Mouse (Mus musculus): ENCODE measurements at regions not wholly inside any gene's neighbourhood (a gene's known extent, or its start where the extent isn't known, plus 50 kb on each side); places are given as distances from the start of the nearest gene placed in this dataset.

DNA sequence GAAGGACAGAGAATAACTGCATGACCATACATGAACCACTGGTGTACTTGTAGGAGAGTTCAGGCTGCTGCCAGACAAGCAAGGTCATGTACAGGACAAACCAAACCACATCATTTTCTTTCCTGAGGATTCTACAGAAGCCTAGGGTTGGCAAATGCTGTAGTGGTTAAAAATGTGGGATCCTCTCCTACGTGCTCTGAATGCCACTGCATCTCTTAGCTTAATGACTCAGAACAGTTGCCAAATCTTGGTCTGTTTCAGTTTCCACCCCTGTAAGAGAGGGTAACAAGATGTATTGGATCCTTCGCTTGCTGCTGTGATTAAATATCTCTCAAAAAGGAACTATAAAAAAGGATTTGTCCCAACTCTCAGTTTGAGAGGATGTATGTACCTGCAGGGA, 938.1 kb downstream of the 4930444P10Rik start:
- no peak for DNase-seq (ENCODE audit: low spot score)
- 90% methylated on average over 2 of the region's 2 CpGs for WGBS
- Histone ChIP-seq H3K4me1 (no peaks in the 10 kb centered on the region), H3K36me3 (replicated peaks) (no peaks in the 10 kb centered on the region), H3K9me3 (no peaks in the 10 kb centered on the region), H3K4me3 (no peak overlapping the region), H3K27ac (replicated peaks) (no peak overlapping the region), H3K27me3 (replicated peaks; ENCODE audit: low read depth, poor library complexity, severe bottlenecking) (no peaks in the 10 kb centered on the region)

- no peak for DNase-seq (ENCODE audit: low spot score)
- H3K27me3 ChIP-seq (replicated peaks; ENCODE audit: low read depth, poor library complexity, severe bottlenecking): no peaks in the 10 kb centered on the region
- H3K36me3 ChIP-seq (replicated peaks): no peaks in the 10 kb centered on the region
- no peaks in the 10 kb centered on the region for H3K4me1 ChIP-seq
- no peak overlapping the region for H3K4me3 ChIP-seq
- WGBS: 94% methylated on average over 2 of the region's 2 CpGs
- H3K27ac ChIP-seq (replicated peaks): no peak overlapping the region
- H3K9me3 ChIP-seq: no peaks in the 10 kb centered on the region
These were observed 939.2 kb downstream of the 4930444P10Rik start for GRCm38 (mm10) chr1:15153952-15154351.

GRCm38 (mm10) chr1:15143922-15144591, 949.1 kb downstream of the 4930444P10Rik start:
- DNase-seq (ENCODE audit: low spot score): no peak
- H3K36me3 ChIP-seq (replicated peaks): no peaks in the 10 kb centered on the region
- no peak overlapping the region for H3K27ac ChIP-seq (replicated peaks)
- no peaks in the 10 kb centered on the region for H3K27me3 ChIP-seq (replicated peaks; ENCODE audit: low read depth, poor library complexity, severe bottlenecking)
- WGBS: 87% methylated on average over 1 of the region's 1 CpGs
- H3K9me3 ChIP-seq: no peaks in the 10 kb centered on the region
- no peaks in the 10 kb centered on the region for H3K4me1 ChIP-seq
- H3K4me3 ChIP-seq: no peak overlapping the region

- H3K36me3 ChIP-seq (replicated peaks): no peaks in the 10 kb centered on the region
- H3K27me3 ChIP-seq (replicated peaks; ENCODE audit: low read depth, poor library complexity, severe bottlenecking): no peaks in the 10 kb centered on the region
- no peak for DNase-seq (ENCODE audit: low spot score)
- H3K4me3 ChIP-seq: no peak overlapping the region
- WGBS: 84% methylated on average over 3 of the region's 3 CpGs
- no peaks in the 10 kb centered on the region for H3K4me1 ChIP-seq
- no peak overlapping the region for H3K27ac ChIP-seq (replicated peaks)
- no peaks in the 10 kb centered on the region for H3K9me3 ChIP-seq
These were observed 974.7 kb downstream of the 4930444P10Rik start for GRCm38 (mm10) chr1:15118462-15118861.

GRCm38 (mm10) chr1:15111420-15111819, 981.7 kb downstream of the 4930444P10Rik start:
- Histone ChIP-seq H3K27ac (replicated peaks) (no peak overlapping the region), H3K27me3 (replicated peaks; ENCODE audit: low read depth, poor library complexity, severe bottlenecking) (no peaks in the 10 kb centered on the region), H3K9me3 (no peaks in the 10 kb centered on the region), H3K4me3 (no peak overlapping the region), H3K4me1 (no peaks in the 10 kb centered on the region), H3K36me3 (replicated peaks) (no peaks in the 10 kb centered on the region)
- 88% methylated on average over 2 of the region's 2 CpGs for WGBS
- no peak for DNase-seq (ENCODE audit: low spot score)

DNA sequence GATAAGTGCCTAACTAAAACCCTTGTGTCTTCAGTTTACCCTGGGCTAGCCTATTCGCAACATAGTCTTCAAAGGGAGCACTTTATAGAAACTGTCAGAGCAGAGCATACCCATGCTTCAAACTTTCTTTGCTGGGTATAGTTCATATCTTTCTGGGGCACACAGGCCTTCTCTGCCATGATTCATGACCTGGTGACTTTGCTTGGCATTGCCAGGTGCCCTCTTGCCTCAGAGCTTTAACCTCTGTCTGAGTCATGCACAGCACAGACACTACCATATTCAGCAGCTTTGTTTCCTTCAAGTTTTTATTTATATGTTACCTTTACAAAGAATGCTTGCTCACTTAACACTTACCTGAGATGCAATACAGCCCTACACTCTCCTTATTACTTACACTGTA, 1022.8 kb downstream of the 4930444P10Rik start:
- H3K36me3 ChIP-seq (replicated peaks): no peaks in the 10 kb centered on the region
- no peak overlapping the region for H3K27ac ChIP-seq (replicated peaks)
- 94% methylated on average over 1 of the region's 1 CpGs for WGBS
- H3K4me3 ChIP-seq: no peak overlapping the region
- DNase-seq (ENCODE audit: low spot score): no peak
- H3K9me3 ChIP-seq: no peaks in the 10 kb centered on the region; the same call in 1 of the 2 replicates
- H3K27me3 ChIP-seq (replicated peaks; ENCODE audit: low read depth, poor library complexity, severe bottlenecking): no peaks in the 10 kb centered on the region
- no peaks in the 10 kb centered on the region for H3K4me1 ChIP-seq

DNA sequence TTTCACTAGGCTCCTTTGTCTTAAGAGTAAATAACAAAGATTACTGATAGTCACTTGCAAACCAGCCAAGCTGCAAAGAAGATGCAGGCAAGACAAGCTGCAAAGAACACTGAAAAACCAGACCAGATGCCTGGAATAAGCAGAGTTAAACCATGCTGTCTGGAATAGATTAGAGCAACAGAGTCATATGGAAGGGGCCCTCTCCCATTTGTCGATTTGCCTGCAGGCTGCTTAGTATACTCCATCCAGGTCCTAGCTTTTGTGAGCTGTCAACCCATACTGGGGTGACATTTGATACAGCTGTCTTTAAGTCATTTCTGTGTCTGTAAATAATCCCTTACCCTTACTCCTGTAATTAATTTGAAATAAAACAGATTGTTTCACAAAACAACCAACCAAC, 1059.1 kb downstream of the 4930444P10Rik start:
- 37% methylated on average over 1 of the region's 1 CpGs for WGBS
- DNase-seq (ENCODE audit: low spot score): peak; percentile 47
- H3K27ac ChIP-seq (replicated peaks): peak overlapping the region; percentile 51; the same call in 1 of the 2 replicates

DNA sequence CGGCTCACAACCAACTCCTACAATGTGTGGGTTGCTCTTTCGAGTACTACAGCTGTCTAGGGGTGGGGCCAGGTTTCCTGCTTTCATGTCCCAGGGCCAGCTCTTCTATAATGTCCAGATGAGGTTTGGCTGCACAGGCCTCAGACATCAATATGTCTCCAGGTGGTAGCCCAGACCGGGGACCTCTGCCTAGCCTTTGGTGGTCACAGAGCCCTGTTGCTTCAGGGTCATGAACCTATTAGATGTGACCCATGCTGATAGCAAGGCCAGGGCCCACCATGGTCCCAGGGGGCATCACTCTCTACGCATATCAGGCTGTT, 1074.7 kb downstream of the 4930444P10Rik start:
- Histone ChIP-seq H3K27ac (replicated peaks) (no peak overlapping the region), H3K36me3 (replicated peaks) (no peaks in the 10 kb centered on the region), H3K4me1 (no peaks in the 10 kb centered on the region), H3K27me3 (replicated peaks; ENCODE audit: low read depth, poor library complexity, severe bottlenecking) (no peaks in the 10 kb centered on the region), H3K4me3 (no peak overlapping the region), H3K9me3 (no peaks in the 10 kb centered on the region)
- no peak for DNase-seq (ENCODE audit: low spot score)
- WGBS: 84% methylated on average over 4 of the region's 4 CpGs

More for the DNA sequence above, 1059.1 kb downstream of the 4930444P10Rik start:
- H3K4me3 ChIP-seq: no peak overlapping the region
- no peaks in the 10 kb centered on the region for H3K9me3 ChIP-seq
- no peaks in the 10 kb centered on the region for H3K36me3 ChIP-seq (replicated peaks)
- H3K27me3 ChIP-seq (replicated peaks; ENCODE audit: low read depth, poor library complexity, severe bottlenecking): no peaks in the 10 kb centered on the region
- peaks cover 5% of the 10 kb centered on the region; the same call in 1 of the 2 replicates for H3K4me1 ChIP-seq

- Histone ChIP-seq H3K27ac (replicated peaks) (no peak overlapping the region), H3K4me3 (no peak overlapping the region), H3K27me3 (replicated peaks; ENCODE audit: low read depth, poor library complexity, severe bottlenecking) (no peaks in the 10 kb centered on the region), H3K4me1 (no peaks in the 10 kb centered on the region), H3K36me3 (replicated peaks) (no peaks in the 10 kb centered on the region), H3K9me3 (no peaks in the 10 kb centered on the region)
- 66% methylated on average over 9 of the region's 9 CpGs for WGBS
- DNase-seq (ENCODE audit: low spot score): no peak
These were observed 1075.3 kb downstream of the 4930444P10Rik start for GRCm38 (mm10) chr1:15017689-15018459.

- H3K9me3 ChIP-seq: no peaks in the 10 kb centered on the region
- 8% methylated on average over 3 of the region's 3 CpGs for WGBS
- no peaks in the 10 kb centered on the region for H3K4me1 ChIP-seq
- H3K4me3 ChIP-seq: no peak overlapping the region
- no peak overlapping the region for H3K27ac ChIP-seq (replicated peaks)
- no peaks in the 10 kb centered on the region for H3K36me3 ChIP-seq (replicated peaks)
- DNase-seq (ENCODE audit: low spot score): no peak
- no peaks in the 10 kb centered on the region for H3K27me3 ChIP-seq (replicated peaks; ENCODE audit: low read depth, poor library complexity, severe bottlenecking)
These were observed 1085.3 kb downstream of the 4930444P10Rik start for GRCm38 (mm10) chr1:15007663-15008344.

DNA sequence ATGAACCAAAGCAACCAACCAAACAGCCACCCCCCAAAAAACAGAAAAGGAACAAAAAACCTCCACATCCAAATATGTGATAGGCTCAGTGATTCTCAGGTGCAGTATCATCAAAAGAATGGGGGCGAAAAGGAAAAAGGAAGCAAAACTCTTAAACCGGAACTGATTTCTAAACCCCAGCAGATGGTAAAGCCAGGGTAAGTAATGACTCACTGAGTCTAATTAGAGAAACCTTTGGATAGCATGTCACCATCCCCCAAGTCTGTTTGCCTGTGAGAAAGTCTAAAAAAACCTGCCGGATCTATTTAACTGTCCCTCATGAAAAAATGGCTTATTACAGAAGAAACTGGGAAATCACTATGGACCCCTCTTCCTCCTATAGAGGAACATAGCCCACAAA, 1097.8 kb downstream of the 4930444P10Rik start:
- H3K9me3 ChIP-seq: no peaks in the 10 kb centered on the region
- WGBS: 90% methylated on average over 3 of the region's 3 CpGs
- no peaks in the 10 kb centered on the region for H3K36me3 ChIP-seq (replicated peaks)
- H3K27me3 ChIP-seq (replicated peaks; ENCODE audit: low read depth, poor library complexity, severe bottlenecking): no peaks in the 10 kb centered on the region
- H3K4me1 ChIP-seq: no peaks in the 10 kb centered on the region
- no peak overlapping the region for H3K27ac ChIP-seq (replicated peaks)
- DNase-seq (ENCODE audit: low spot score): no peak
- no peak overlapping the region for H3K4me3 ChIP-seq

- H3K27ac ChIP-seq (replicated peaks): no peak overlapping the region
- H3K4me1 ChIP-seq: no peaks in the 10 kb centered on the region
- WGBS: 56% methylated on average over 6 of the region's 6 CpGs
- no peaks in the 10 kb centered on the region for H3K9me3 ChIP-seq
- no peaks in the 10 kb centered on the region for H3K36me3 ChIP-seq (replicated peaks)
- H3K27me3 ChIP-seq (replicated peaks; ENCODE audit: low read depth, poor library complexity, severe bottlenecking): no peaks in the 10 kb centered on the region
- DNase-seq (ENCODE audit: low spot score): peak; percentile 16
- H3K4me3 ChIP-seq: no peak overlapping the region
These were observed 1112.9 kb downstream of the 4930444P10Rik start for GRCm38 (mm10) chr1:14980093-14980711.

Data from embryonic facial prominence, embryonic 10.5 days (tissue).